Mouse (Mus musculus) thymus, adult 2 months (tissue): ENCODE results near the gene Nol4l.

Experiments
- CTCF ChIP-seq: fragments of 200-500 bp; IDR thresholded peaks from 2 replicates; pipeline ENCODE4 v1.5.1; 2012; ENCODE audit warnings: mild to moderate bottlenecking, control low read depth, low read length, moderate library complexity, borderline replicate concordance; ENCODE audit not compliant: control insufficient read depth, poor library complexity, insufficient read depth; ENCODE audit errors: extremely low read depth
- POLR2A ChIP-seq: fragments of 200-500 bp; IDR thresholded peaks from 2 replicates; pipeline ENCODE4 v1.6.1; 2012; ENCODE audit warnings: mild to moderate bottlenecking, low read length, control low read depth, moderate library complexity; ENCODE audit not compliant: control insufficient read depth, poor library complexity, insufficient read depth; ENCODE audit errors: extremely low read depth

- TF ChIP-seq CTCF, result no peak
- no peak for TF ChIP-seq POLR2A
Measured at GRCm38 (mm10) chr2:153361101-153361710, 168.6 kb downstream of the Nol4l start.
